Mouse (Mus musculus): ENCODE measurements around the gene Snx9. TPM values are rescaled to one million over a fixed set of nuclear protein-coding genes. Genes with fewer than 3 reads are reported as not detected.

Snx9 gene
- polyA plus RNA-seq, 1 experiment, result 24.7 TPM

DNA sequence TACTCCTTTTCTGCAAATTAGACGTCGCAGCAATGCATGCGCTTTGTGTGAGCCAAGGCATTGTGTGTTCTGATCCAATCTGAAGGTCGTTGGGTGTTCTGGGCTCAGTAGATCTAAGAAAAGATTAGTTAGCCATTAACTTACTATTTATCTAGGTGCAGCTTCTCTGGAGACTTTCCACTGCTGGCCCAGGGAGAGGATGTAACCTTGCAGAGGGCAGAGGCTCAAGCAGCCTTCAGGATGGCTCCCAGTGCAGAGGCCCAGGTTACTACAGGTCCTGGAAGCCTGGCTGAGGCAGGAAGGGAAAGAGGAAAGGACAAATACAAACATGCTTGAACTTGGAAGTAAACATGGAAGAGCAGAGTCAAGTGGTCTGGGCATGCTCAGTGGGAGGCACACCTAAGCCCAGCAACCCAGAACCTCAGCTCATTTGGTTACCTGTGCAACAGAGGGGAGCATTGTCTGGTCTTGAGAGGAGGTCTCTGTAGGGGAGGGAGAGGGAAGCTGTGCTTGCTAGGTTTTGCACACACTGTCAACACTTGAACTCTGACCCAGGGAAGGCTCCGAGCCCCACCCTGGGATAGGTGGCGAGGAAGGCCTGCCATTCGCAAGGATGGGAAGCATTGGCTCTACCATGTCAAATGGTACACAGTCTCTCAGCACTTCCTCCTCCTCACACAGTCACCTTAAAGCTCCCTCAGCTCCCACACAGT is 27.3 kb downstream of the Snx9 start:
- no peak overlapping the region for H3ac ChIP-seq (ENCODE audit: control insufficient read depth, insufficient read length)
- no peak for TF ChIP-seq MYOG (IDR thresholded peaks at IDR 0.05; ENCODE audit: control insufficient read depth in 1 of 3, insufficient read depth in 1 of 3, insufficient read length in 2 of 3, low read depth in 2 of 3)
- TF ChIP-seq TCF3 (IDR thresholded peaks at IDR 0.05; ENCODE audit: insufficient read length, low read depth), result no peak
- no peak for TF ChIP-seq USF1 (IDR thresholded peaks at IDR 0.05; ENCODE audit: low read depth)
- TF ChIP-seq E2F4 (IDR thresholded peaks at IDR 0.05; ENCODE audit: insufficient read depth), result no peak
- no peak for TF ChIP-seq POLR2AphosphoS2 (IDR thresholded peaks at IDR 0.05; ENCODE audit: insufficient read length, low read depth)
- TF ChIP-seq REST (IDR thresholded peaks at IDR 0.05; ENCODE audit: insufficient read depth, insufficient read length), result no peak
- no peak for TF ChIP-seq SRF (IDR thresholded peaks at IDR 0.05; ENCODE audit: control insufficient read depth, insufficient read length, low read depth)
- H3K27me3 ChIP-seq (ENCODE audit: control insufficient read depth, insufficient read depth, insufficient read length), result no peaks in the 10 kb centered on the region
- peaks cover 36% of the 10 kb centered on the region for H3K79me2 ChIP-seq (ENCODE audit: control insufficient read depth, insufficient read depth)
- no peaks in the 10 kb centered on the region for H3K36me3 ChIP-seq (ENCODE audit: control insufficient read depth, insufficient read depth)
- H3K4me3 ChIP-seq, result no peak overlapping the region
- H3K4me2 ChIP-seq (ENCODE audit: low read depth), result no peak overlapping the region

DNA sequence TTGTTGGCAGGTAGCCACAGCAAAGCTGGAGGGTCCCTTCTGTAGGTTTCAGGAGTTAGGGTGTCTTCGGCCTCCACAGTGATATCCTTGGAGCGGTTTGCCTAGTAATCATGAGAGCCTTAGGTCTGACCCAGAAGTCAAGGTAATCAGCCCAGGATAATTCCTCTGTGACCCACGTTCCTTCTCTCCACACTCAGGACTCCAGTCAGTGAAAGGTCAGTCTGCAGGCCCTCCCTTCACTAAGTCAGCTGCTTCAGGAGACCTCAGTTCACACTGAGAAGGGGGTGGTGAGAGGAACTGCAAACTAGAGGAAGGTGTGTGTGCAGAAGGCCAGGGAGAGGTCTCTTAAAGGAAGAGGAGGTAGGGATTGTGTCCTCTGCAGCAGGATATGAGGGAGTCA is 28.3 kb downstream of the Snx9 start:
- no peak overlapping the region for H3K4me3 ChIP-seq
- H3ac ChIP-seq (ENCODE audit: control insufficient read depth, insufficient read length), result no peak overlapping the region
- TF ChIP-seq CEBPB (IDR thresholded peaks at IDR 0.05; ENCODE audit: insufficient read depth, poor library complexity, severe bottlenecking) (no peak), USF1 (IDR thresholded peaks at IDR 0.05; ENCODE audit: low read depth) (no peak)

DNA sequence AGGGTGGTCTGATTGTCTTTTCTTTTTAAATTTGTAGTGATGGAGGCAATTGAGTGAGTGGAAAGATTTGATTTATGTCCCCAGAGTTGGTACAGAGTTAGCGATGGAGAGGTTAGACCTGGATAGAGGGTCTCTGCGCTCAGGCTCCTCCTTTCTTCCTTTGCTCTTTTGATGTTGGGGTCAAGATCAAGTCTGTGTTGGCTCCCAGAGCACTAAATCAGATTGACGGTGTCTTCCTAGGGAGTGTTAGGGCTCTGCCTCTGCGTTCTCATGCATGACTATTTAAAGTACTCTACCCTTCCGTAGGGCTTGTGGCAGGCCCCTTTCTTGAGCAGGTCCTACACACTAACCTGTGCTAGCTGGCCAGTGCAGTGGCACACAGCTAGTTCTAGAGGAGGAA is 28.9 kb downstream of the Snx9 start:
- Histone ChIP-seq H3K4me3 (no peak overlapping the region), H3ac (ENCODE audit: control insufficient read depth, insufficient read length) (no peak overlapping the region), H3K4me2 (ENCODE audit: low read depth) (no peak overlapping the region), H3K27me3 (ENCODE audit: control insufficient read depth, insufficient read depth, insufficient read length) (no peaks in the 10 kb centered on the region), H3K79me2 (ENCODE audit: control insufficient read depth, insufficient read depth) (peaks cover 42% of the 10 kb centered on the region), H3K36me3 (ENCODE audit: control insufficient read depth, insufficient read depth) (no peaks in the 10 kb centered on the region)
- TF ChIP-seq MYOD1 (IDR thresholded peaks at IDR 0.05; ENCODE audit: control insufficient read depth in 1 of 3, insufficient read length in 2 of 3, low read depth in 2 of 3) (no peak), TCF3 (IDR thresholded peaks at IDR 0.05; ENCODE audit: insufficient read length, low read depth) (no peak), MAX (IDR thresholded peaks at IDR 0.05; ENCODE audit: low read depth) (no peak), REST (IDR thresholded peaks at IDR 0.05; ENCODE audit: insufficient read depth, insufficient read length) (no peak), SRF (IDR thresholded peaks at IDR 0.05; ENCODE audit: control insufficient read depth, insufficient read length, low read depth) (no peak), POLR2A (IDR thresholded peaks at IDR 0.05; ENCODE audit: insufficient read length, low read depth) (no peak), MYOG (IDR thresholded peaks at IDR 0.05; ENCODE audit: control insufficient read depth in 1 of 3, insufficient read depth in 1 of 3, insufficient read length in 2 of 3, low read depth in 2 of 3) (no peak)

More for the DNA sequence above, 28.3 kb downstream of the Snx9 start:
- no peaks in the 10 kb centered on the region for H3K36me3 ChIP-seq (ENCODE audit: control insufficient read depth, insufficient read depth)
- peaks cover 37% of the 10 kb centered on the region for H3K79me2 ChIP-seq (ENCODE audit: control insufficient read depth, insufficient read depth)
- H3K27me3 ChIP-seq (ENCODE audit: control insufficient read depth, insufficient read depth, insufficient read length), result no peaks in the 10 kb centered on the region
- no peak overlapping the region for H3K4me2 ChIP-seq (ENCODE audit: low read depth)

DNA sequence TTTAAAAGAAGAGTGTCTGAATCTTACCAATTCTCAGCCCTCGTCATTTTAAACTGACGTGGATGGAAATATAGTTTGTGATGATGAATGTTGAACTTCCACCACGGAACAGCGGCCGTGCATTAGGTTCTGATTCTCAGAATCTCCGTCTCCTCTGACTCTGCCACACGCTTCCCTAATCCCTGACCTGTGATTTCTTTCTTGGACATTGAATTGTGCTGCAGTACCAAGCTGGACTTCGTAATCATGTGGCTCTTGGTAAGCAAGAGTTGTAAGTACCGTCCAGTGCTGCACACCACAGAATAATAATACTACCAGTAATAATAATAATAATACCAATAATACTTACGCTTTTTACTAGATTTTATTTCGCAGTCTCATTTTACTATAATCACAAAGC is 29.6 kb downstream of the Snx9 start:
- H3K4me3 ChIP-seq, result no peak overlapping the region
- H3K27me3 ChIP-seq (ENCODE audit: control insufficient read depth, insufficient read depth, insufficient read length), result no peaks in the 10 kb centered on the region
- no peak overlapping the region for H3ac ChIP-seq (ENCODE audit: control insufficient read depth, insufficient read length)
- peaks cover 49% of the 10 kb centered on the region for H3K79me2 ChIP-seq (ENCODE audit: control insufficient read depth, insufficient read depth)
- H3K4me2 ChIP-seq (ENCODE audit: low read depth), result no peak overlapping the region
- no peak for TF ChIP-seq E2F4 (IDR thresholded peaks at IDR 0.05; ENCODE audit: insufficient read depth)
- TF ChIP-seq MYOD1 (IDR thresholded peaks at IDR 0.05; ENCODE audit: control insufficient read depth in 1 of 3, insufficient read length in 2 of 3, low read depth in 2 of 3), result no peak
- TF ChIP-seq TCF3 (IDR thresholded peaks at IDR 0.05; ENCODE audit: insufficient read length, low read depth), result no peak
- H3K36me3 ChIP-seq (ENCODE audit: control insufficient read depth, insufficient read depth), result no peaks in the 10 kb centered on the region

DNA sequence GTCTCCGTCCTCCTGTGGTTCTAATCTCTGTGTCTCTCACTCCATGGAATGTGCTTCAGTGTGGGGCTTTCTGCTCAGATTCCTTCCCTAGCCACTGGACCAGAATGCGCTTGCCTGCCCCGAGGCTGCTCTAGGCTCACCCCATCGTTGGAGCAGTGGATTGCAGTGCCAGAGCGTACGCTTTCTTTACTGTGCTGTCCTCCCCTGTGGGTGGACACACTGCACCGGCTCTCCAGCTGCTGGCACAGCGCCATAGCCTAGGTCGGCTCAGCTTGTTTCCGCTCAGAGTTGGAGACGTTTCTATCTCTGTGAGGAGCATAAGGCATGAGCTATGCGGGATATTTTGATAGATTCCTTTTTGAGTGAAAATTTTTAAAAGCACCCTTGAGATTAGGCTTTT is 31.4 kb downstream of the Snx9 start:
- no peak overlapping the region for H3K4me2 ChIP-seq (ENCODE audit: low read depth)
- H3K27me3 ChIP-seq (ENCODE audit: control insufficient read depth, insufficient read depth, insufficient read length), result no peaks in the 10 kb centered on the region
- H3K36me3 ChIP-seq (ENCODE audit: control insufficient read depth, insufficient read depth), result no peaks in the 10 kb centered on the region
- peaks cover 64% of the 10 kb centered on the region for H3K79me2 ChIP-seq (ENCODE audit: control insufficient read depth, insufficient read depth)
- no peak overlapping the region for H3ac ChIP-seq (ENCODE audit: control insufficient read depth, insufficient read length)
- TF ChIP-seq MAX (IDR thresholded peaks at IDR 0.05; ENCODE audit: low read depth) (no peak), CEBPB (IDR thresholded peaks at IDR 0.05; ENCODE audit: insufficient read depth, poor library complexity, severe bottlenecking) (no peak), REST (IDR thresholded peaks at IDR 0.05; ENCODE audit: insufficient read depth, insufficient read length) (no peak), POLR2A (IDR thresholded peaks at IDR 0.05; ENCODE audit: insufficient read length, low read depth) (no peak), TCF12 (IDR thresholded peaks at IDR 0.05; ENCODE audit: insufficient read depth, poor library complexity, severe bottlenecking) (no peak), MYOD1 (IDR thresholded peaks at IDR 0.05; ENCODE audit: control insufficient read depth in 1 of 3, insufficient read length in 2 of 3, low read depth in 2 of 3) (no peak), USF1 (IDR thresholded peaks at IDR 0.05; ENCODE audit: low read depth) (no peak), TCF3 (IDR thresholded peaks at IDR 0.05; ENCODE audit: insufficient read length, low read depth) (no peak)
- H3K4me3 ChIP-seq, result no peak overlapping the region

Measured in myocyte (in vitro differentiated cells).